Mouse (Mus musculus) left cerebral cortex, adult 11 months (tissue): ENCODE results near the gene Atp1b1.

Source experiments
- DNase-seq: peaks from one replicate; pipeline ENCODE4 v3.0.0; 2022; ENCODE audit warnings: low spot score

The Atp1b1 gene

DNA sequence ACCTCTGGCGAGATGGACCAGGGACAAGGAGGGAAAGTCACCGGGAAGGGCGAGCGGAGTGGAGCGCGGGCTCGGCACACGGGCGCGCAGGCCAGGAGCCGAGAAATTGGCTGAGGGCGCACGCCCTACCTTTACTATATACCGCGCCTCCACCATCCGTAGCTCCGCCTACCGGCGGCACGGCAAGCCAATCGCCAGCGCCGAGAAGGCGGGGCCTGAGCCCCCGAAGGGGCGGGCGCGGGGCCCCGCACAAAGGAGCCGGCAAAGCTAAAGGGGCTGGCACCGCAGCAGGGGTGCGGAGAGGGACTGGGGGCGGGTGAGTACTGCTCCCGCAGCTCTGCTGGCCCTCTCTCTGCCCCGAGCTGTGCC, at the start of gene Atp1b1:
Gene Atp1b1 (minus strand): TSS at position 111 of the 369 bp plus-strand sequence.
- DNase-seq, result peak; percentile 82

DNA sequence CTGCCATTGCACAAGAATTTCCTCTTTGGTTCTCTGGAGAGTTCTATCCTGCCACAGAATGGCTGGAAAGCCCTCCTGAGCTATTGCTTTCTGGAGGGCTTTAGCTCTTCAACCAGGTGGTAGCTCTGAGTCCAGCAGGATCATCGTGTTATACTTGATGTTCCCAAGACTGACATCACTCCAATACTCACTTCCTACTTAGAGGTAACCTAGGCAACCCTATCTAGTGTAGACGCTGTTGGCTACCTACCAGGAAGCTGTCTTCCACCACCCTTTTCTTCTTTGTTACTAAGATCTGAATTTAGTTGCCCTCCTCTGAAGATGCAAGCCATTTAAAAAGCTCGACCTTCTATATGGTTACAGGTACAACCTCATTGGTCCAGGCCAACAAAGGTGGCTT, 46.9 kb upstream of the Atp1b1 start:
- no peak for DNase-seq

DNA sequence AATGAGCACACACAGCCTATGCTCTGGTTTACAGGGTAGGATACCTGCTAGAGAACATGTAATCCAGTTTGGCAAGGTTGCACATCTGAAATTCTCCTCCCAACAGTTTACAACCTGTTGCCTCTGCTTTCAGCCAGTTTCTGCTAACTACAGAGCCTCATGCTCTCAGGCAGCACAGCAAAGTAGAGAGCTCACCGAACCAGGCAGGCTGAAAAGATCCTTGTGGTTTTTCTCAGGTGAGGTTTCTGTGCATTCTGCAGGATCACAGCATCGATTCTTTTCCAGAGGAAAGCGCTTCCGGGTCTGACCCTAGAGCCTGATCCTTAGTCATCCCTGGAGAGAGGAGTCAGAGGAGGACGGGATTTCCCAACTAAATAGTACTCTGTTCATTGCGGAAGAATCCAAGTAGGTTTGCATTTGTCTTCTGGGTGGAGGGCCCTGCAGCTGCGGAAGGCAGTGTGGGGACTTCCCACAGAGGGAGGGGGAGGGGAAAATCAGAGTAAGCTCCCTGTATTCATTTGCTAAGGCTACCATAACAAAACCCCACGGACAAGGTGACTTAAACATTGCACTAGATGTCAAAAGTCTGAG, 45.1 kb upstream of the Atp1b1 start:
- no peak for DNase-seq

DNA sequence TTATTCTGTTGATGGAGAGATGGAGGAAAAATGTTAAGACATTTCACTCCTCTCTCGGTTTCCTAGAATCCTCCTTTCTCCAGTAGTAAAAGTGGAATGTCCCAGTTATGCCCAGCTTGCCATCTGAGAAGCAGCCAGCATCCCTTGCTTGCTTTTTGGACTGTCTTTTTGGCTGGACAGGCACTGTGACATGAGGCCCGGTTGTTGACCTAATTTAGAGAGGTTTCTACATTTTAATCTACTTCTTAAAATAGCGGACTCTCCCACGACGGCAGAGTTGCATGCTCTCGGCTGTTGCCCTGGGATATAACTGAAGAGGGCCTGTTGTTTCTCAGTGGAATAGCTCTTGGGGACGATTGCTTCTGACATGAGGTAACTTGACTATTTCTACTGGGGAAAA, 44.1 kb upstream of the Atp1b1 start:
- DNase-seq, result no peak

DNA sequence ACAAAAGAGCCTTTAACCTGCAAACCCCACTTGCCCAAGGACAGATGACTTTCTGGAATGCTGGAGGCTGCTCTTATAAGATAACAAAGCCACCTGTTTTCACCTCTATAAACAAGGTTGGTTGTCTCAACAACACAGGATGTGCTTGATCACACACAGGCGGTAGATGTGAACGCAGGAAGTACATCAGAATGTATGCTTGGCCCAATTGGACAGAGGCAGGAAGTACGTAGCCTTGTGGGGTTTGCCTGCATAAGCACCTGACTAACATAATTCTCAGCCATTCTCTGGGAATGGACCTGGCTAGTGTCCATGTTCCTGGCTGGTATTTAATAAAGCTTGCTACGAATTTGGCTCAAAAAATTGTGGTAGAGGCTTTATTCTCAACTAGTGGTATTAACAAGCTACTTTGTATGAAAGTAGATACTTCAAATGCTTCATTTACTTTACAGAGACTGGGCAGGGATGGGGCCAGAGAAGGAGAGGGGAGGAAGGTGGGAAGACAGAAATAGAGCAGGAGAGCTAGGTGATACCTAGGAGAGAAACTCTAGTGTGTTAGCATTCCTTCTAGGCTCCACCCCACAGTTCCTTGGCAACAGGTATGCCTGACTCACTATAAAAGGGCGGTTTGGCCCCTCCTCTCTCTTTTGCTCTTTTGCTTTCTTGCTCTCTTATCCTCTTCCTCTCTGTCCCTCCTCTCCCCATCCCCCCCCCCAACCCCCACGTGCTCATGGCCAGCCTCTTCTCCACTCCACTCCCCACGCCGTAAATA, 36.8 kb upstream of the Atp1b1 start:
- no peak for DNase-seq

DNA sequence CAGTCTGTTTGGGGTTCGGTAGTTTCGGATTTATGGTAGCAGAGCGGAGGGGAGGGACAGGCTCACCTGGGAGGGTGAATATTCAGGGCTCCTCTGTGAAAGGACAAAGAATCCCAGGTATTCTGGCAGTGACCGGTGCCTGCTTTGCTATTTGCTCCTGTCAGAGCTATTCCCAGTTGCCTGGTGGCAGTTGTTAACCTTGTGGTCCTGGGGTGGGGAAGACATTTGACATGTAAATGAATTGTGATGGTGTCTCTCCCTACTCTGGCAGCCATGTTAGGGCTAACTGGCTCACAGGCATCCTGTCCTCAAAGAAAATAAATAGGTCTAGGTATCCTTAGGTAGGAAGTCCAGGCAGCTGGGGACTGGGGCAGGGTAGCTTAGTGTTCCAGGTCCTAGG, 36.1 kb upstream of the Atp1b1 start:
- no peak for DNase-seq

DNA sequence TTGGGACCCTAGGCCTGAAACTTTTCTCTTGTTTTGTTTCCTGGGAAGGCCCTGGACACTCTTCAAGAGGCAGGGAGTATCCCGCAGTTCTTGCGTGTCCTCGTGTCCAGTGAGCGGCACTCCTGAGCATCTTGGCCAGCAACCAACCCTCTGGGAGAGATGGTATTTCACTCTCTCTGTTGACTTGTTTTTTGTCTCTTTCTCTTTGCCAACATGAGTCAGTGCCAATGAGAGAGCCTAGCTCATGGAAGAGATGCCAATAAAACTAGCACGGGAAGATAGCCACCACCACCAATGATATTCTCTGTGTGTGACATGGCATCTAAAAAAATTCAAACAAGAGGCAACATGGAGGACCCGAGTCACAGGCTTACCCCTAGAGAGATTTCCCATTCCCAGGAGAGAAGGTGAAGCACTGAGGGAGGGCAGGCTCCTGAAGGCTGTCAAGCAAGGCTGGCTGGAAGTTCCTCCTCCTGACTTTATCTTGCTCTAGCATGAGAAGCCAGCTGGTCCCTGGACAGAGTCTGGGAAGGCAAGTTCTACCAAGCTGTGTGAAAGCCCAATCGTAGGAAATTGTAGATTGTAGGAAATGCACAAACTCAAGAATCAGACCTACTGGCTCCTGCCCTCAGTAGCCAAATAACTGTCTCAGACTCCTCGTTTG, 35.0 kb upstream of the Atp1b1 start:
- no peak for DNase-seq

DNA sequence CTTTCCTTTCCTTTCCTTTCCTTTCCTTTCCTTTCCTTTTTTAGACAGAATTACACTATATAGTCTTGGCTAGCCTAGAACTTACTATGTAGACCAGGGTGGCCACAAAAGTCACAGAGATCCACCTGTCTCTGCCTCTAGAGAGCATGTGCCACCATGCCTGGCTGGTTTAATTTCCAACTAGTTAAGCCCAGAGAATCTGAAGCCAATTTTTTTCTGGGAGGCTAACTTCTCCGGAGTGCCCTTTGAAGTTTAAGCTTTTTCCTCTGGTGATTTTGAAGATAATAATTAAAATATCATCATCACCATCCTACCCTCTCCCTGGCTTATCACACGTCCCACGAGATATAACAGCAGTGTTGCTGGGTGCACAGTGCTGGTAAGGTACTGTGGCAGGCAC, 34.3 kb upstream of the Atp1b1 start:
- no peak for DNase-seq

DNA sequence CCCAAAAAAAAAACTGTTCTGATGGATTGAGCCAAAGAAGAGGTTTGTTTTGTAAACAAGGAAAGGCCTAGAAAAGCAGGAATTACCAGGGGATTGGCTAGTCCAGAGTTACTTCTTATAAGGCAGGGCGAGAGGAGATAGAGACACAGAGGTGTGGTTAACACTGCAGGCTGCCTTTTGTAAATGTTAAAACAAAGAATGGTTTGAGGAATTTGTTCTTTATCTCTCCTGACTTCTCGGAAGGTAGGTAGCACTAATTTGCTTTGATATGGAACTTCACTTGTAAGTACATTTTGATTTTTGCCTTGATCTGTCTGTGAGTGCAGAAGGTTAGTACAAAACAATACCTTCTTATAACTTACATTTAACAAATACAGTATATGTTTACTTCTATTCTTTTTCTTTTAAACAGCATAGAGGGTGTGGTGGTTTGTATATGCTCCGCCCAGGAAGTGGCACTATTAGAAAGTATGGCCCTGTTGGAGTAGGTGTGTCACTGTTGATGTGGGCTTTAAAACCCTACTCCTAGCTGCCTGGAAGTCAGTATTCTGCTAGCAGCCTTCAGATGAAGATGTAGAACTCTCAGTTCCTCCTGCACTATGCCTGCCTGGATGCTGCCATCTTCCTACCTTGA, 31.9 kb upstream of the Atp1b1 start:
- no peak for DNase-seq

DNA sequence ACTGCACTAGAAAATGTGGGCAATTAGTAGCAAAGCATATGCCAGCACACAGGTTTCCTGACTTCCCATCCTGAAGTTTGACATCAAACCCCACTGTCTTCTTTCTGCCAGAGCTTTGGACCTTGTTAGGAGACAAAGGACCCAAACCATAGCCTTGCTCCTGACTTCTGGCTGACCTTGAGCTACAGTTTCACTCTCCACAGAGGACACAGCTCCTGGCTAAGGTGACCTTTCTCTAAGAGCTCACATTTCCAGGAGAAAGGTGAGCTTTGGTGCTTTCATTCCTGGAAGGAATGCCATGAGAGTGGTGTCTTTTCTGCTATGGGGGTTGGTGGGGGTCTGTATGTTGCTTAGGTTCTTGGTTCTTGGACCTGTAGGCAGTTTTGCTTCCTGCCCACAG, 25.6 kb upstream of the Atp1b1 start:
- DNase-seq, result no peak

DNA sequence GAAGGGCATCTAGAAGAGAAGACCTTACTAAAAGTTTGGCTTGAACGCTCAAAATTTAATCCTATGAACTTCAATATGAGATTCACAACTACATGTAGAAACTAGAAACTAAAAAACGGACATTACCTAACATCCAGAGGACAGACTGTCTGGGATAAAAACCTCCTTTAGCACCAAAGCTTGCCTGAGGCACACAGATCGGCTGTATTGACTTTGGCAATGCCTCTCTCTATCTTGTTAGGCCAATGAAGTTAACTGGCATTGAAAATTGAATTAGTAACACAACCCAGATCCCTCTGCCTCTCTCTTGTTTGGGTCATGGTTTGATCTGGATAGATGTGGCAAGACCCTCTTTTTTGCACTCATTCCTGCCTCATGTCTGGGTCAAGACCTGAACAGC, 24.7 kb upstream of the Atp1b1 start:
- DNase-seq, result no peak

DNA sequence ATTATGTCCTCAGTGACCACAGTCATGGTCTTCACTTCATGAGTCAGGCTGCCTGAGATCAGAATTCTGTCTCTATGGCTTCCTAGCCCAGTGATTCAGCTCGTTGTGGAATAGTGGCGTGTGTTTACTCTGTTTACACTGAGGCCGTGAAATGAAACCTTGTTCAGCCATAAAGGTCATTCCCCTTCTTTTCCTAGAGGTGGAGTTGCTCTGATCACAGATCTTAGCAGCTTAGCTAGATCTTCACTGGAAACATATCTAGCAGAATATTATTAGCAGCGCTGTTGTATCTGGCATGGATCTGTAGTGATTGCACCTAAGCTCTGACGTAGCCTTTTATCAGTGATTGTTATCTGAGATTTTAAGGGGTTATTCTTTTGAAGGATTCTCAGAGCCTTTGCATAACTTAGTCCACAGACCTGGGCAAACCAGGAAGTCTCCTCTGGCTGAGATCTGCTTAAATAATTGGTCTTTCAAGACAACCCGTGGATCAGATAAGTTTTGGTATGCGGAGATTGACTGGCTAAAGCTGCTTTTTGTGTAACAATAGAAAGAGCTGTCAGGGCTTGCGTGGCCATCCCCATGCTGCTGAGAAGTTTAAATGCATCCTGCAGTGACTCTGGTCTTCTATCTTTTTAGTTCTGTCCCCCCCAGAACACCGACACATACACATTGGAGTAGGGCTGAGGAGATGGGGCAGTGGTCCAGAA, 23.6 kb upstream of the Atp1b1 start:
- no peak for DNase-seq

DNA sequence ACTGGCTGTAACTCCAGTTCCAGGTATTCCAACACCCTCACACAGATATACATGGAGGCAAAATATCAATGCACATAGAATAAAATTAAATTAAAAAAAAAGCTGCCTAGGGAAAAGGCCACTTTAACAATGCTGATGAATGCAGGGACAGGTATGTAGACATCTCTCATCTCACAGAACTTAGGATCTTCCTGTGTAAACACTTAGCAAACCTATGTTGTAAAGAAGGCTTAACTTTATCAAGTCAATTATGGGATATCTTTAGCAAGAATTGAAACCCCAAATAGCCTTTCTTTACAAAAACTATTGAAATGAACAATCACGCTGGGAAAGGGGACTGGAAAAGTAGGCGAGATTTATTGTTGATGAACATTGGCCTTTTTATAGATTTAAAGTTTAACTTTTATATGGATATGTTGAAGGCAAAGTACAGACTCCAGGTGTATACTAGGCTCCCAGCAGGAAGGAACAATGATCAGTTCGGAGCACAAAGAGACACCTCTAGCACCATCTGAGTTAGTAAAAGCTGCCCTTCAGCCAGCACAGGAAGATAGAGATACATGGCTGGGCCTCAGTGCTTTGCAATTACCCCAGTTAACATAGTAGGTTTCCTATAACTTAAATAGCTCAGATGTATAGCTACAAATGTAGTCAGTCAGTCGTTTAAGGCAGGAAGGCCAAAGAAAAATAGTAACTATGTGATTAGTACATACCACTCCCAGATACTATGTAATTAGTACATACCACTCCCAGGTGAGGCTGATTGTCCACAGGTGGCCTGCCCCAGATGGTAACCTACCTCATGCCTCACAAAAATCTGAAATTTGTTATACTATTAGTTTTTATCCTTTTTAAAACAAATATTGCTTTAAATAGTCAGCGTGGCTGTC, 22.8 kb upstream of the Atp1b1 start:
- DNase-seq, result no peak

DNA sequence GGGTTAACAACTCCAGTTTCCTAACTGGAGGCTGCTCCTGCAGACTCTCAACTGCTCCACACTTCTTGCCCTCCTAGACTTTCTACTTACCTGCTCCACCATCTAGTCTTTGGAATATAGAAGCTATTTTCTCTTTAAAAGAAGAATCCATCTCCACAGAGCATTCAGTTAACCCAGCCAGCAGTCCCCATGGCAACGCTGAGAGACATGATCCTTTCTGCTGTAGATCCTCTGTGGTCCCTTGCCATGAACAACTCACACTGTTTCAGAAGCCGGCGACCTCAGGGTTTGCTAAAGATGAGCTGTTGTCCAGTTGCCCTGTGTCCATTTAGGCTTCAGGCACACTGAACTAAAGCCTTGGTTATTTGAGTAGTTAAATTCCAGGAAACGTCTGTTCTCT, 17.7 kb upstream of the Atp1b1 start:
- no peak for DNase-seq

DNA sequence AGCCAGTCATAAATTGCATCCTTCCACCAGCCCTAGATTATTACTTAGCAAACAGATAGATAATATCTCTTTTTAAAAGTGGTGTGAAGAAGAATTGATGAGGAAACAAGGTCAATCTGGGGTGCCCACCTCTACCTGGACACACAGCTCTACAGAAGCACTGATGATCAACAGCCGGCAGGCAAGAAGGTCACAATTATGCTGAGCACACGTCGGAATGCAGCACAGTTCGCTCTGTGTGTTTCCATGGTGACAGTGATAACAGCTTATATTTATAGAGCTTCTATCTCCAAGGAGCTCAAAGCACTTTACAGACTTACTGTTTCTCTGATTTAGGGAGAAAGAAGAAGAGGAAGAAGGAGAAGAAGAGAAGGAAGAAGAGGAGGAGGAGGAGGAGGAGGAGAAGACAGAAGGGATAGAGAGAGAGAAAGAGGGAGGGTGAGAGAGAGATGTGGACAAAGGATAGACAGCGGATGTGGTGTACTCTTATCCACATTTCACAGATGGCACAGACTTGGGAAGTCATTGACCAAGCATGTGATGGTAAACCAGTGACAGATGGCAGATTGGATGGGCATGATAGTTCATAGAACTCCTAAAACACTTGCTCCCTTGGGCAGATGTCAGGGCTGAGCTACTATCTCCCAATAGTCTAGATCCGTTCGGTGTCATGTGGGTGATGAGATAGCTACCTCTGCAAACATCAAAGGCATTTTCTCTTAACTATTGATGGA, 16.8 kb upstream of the Atp1b1 start:
- DNase-seq, result no peak

DNA sequence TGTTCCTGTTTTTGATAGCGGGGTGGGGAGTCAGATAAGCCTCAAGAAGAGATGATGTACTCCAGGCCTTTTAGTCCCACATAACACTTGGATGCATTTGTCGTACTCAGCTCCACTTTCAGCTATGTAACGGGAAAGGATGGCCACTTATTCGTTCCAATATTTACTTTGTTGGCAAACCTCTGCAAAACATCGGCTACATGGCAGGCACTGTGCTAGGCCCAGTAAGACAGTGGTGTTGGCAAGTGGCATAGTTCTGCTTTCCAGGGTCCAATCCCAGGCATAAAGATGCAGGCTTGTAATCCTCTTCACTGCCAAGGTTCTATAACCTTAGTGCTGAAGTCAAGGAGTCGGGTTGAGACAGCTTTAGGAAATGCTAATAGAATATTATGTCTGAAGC, 16.2 kb upstream of the Atp1b1 start:
- DNase-seq, result no peak

DNA sequence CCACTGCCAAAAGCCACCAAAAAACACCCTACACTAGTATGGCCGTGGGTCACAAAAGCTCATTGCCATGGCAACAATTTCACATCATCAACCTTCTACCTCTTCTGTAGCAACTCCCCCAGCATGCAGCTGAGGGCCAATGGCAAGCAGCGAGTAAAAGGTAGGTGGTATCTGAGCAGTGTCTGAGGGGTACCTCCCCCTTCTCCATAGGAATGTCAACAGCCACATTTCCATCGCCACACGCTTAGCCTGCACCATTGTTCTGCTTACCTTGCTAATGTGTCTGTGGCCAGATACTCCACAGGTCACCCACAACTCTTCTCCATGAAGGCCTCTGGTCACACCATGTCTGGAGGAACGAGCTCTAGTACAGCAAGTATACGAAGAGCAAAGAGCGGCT, 15.2 kb upstream of the Atp1b1 start:
- no peak for DNase-seq

DNA sequence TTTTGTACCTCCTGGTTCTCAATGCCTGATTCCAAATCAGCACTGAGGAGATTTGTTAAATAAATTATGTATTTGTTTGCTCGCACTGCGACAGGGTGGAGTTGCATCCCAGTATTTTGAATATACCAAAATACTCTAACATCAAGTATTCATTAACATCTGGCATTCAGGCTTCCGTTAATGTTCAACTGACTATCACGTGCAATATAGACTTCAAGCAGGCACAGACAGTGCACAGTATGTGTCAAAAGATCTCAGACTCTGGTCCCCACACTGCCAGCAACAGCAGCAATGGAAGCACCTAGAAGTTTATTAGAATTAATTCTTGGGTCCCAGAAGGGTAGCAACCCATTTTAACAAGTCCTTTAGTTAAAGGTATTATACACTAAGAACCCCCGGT, 13.5 kb upstream of the Atp1b1 start:
- DNase-seq, result no peak

DNA sequence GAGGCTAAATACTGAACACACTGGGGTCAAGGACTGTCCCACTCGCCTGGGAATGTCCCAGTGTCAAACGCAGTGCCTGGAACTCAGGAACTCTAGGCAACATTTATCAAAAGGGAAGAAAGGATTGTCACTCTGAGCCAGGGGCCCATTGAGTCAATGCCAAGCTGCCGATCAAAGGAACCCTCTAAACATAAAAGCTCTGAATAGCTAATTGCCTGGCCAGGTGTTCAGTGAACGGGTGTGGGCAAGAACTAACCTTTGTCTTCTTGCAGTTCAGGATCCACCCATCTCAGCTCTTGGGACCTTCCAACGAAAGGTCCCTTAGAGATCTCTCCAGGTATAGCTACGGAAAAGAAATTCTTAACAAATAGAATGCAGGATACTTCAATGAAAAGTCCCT, 12.8 kb upstream of the Atp1b1 start:
- DNase-seq, result no peak

DNA sequence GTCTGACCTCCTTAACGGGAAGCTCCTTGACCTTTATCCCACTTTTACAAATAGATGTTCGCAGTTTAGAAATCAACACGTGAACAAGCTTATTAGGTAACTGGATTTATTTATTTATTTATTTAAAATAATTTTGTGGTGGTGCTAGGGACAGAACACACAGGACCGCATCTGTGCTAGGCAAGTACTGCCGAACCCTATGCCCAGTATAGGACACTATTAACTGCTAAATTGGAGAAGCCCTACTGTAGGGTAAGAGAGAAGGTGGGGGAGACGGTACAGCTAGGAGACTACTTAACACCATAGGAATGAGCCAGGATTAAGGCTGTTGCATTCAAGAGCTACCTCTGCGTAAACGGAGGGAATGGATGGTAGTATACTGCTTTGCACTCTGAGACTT, 10.2 kb upstream of the Atp1b1 start:
- DNase-seq, result no peak

DNA sequence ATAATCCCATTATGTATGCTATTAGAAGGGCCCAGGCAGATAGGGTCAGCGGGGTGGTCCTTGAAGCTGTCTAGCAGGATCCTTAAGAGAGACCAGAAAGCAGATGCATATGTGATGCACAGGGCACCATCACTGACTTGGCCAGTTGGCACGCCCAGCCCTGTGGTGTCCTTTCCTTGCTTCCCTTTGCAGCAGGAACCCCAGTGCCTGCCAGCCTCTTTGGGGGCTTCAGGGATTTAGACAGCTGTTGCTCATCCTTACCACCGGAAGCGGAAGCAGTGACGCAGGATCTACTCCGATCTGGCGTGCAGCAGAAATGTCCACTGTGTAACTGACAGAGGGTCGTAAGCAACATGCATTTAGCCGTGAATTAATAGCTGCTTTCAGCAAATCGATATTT, 9.3 kb upstream of the Atp1b1 start:
- no peak for DNase-seq
